Comparison of ENCODE assay signal across 15 mouse cellular contexts in genomic region chr6:39289721-39290120, GRCm38 (mm10).
DNase-seq lines count a peak whose midpoint lies in the region; ATAC-seq and TF ChIP-seq lines count a peak whose summit lies in the region.
"Had no signal": no experiment of that assay in that cellular context is flagged by ENCODE, and none has a peak within 500 bp of the region (broad histone marks: within the 10 kb centered on the region; RNA-seq: fewer than 3 reads in every experiment).

No protein-coding gene starts in this region.

- H3K27ac ChIP-seq in heart, embryonic 15.5 days, result peak overlapping the region; percentile 44
- peak overlapping the region; percentile 76; the same call in 1 of the 2 replicates for H3K27ac ChIP-seq in bone marrow, adult 2 months (ENCODE audit: control insufficient read depth, insufficient read depth, low read depth, low read length, poor library complexity)
- peak overlapping the region; percentile 29; the same call in 1 of the 2 replicates for H3K27ac ChIP-seq in limb, embryonic 12.5 days
- H3K27ac ChIP-seq in kidney, adult 2 months (ENCODE audit: insufficient read depth, low read depth, low read length), result no peak overlapping the region
- H3K27ac ChIP-seq: embryonic facial prominence, embryonic 12.5 days; hindbrain, embryonic 13.5 days; kidney, postnatal 0 days had no signal

- TF ChIP-seq POLR2A in bone marrow, adult 2 months (IDR thresholded peaks at IDR 0.05; ENCODE audit: borderline replicate concordance, control insufficient read depth, low read depth, low read length), result no peak
- no peak for TF ChIP-seq POLR2A in kidney, adult 2 months (IDR thresholded peaks at IDR 0.05; ENCODE audit: low read depth, low read length)

- no peak for DNase-seq in heart, postnatal 4 days
- DNase-seq in lung, postnatal 4 days, result peak; percentile 40 to 41
- no peak for DNase-seq in Muller cell, postnatal 12 days (ENCODE audit: inconsistent ontology term)
- no peak for DNase-seq in kidney, adult 2 months
- DNase-seq: adrenal gland, adult 2 months; cerebellum, adult 18-20 months; gastrocnemius, postnatal 25 days had no signal

- no peak overlapping the region for H3K9ac ChIP-seq in heart, embryonic 15.5 days
- no peak overlapping the region for H3K9ac ChIP-seq in limb, embryonic 12.5 days (replicated peaks)
- H3K9ac ChIP-seq: embryonic facial prominence, embryonic 12.5 days; hindbrain, embryonic 13.5 days had no signal

- H3K36me3 ChIP-seq in heart, embryonic 15.5 days, result no peaks in the 10 kb centered on the region; the same call in 1 of the 2 replicates
- H3K36me3 ChIP-seq in limb, embryonic 12.5 days, result no peaks in the 10 kb centered on the region; the same call in 1 of the 2 replicates
- H3K36me3 ChIP-seq in kidney, adult 2 months (ENCODE audit: control insufficient read depth, insufficient read depth, low read length), result no peaks in the 10 kb centered on the region
- H3K36me3 ChIP-seq: embryonic facial prominence, embryonic 12.5 days; hindbrain, embryonic 13.5 days had no signal

- no peaks in the 10 kb centered on the region for H3K27me3 ChIP-seq in heart, embryonic 15.5 days
- H3K27me3 ChIP-seq in limb, embryonic 12.5 days, result no peaks in the 10 kb centered on the region
- H3K27me3 ChIP-seq in kidney, adult 2 months (replicated peaks; ENCODE audit: control insufficient read depth, insufficient read depth, low read length), result no peaks in the 10 kb centered on the region
- H3K27me3 ChIP-seq: embryonic facial prominence, embryonic 12.5 days; hindbrain, embryonic 13.5 days had no signal

- no peak; the same call in 1 of the 2 replicates for ATAC-seq in heart, embryonic 15.5 days (replicated peaks; ENCODE audit: insufficient number of reproducible peaks, insufficient read depth, low FRiP score, low read depth)
- ATAC-seq in limb, embryonic 12.5 days (ENCODE audit: insufficient number of reproducible peaks, insufficient read depth, low FRiP score, low TSS enrichment, low read depth), result 0 out of 2 replicates have a peak, but pooled peaks have one; percentile 10
- ATAC-seq: intestine, embryonic 16.5 days had no signal

- no peaks in the 10 kb centered on the region for H3K9me3 ChIP-seq in heart, embryonic 15.5 days (replicated peaks)
- no peaks in the 10 kb centered on the region for H3K9me3 ChIP-seq in limb, embryonic 12.5 days
- H3K9me3 ChIP-seq: embryonic facial prominence, embryonic 12.5 days; hindbrain, embryonic 13.5 days had no signal

- peak overlapping the region; percentile 35 for H3K4me2 ChIP-seq in heart, embryonic 15.5 days
- no peak overlapping the region for H3K4me2 ChIP-seq in limb, embryonic 12.5 days
- H3K4me2 ChIP-seq: embryonic facial prominence, embryonic 12.5 days; hindbrain, embryonic 13.5 days had no signal

- no peak overlapping the region for H3K4me3 ChIP-seq in heart, embryonic 15.5 days
- H3K4me3 ChIP-seq in bone marrow, adult 2 months (replicated peaks; ENCODE audit: control insufficient read depth, low read depth, low read length), result no peak overlapping the region
- H3K4me3 ChIP-seq in limb, embryonic 12.5 days (replicated peaks), result no peak overlapping the region
- no peak overlapping the region for H3K4me3 ChIP-seq in kidney, adult 2 months (ENCODE audit: insufficient read depth, low read depth, low read length)
- H3K4me3 ChIP-seq: embryonic facial prominence, embryonic 12.5 days; hindbrain, embryonic 13.5 days; myocyte had no signal

- 24% methylated on average over 7 of the region's 7 CpGs for WGBS in heart, embryonic 15.5 days
- 32% methylated on average over 7 of the region's 7 CpGs for WGBS in bone marrow, adult 2 months
- 57% methylated on average over 7 of the region's 7 CpGs for WGBS in limb, embryonic 12.5 days
- 78% methylated on average over 7 of the region's 7 CpGs for WGBS in kidney, adult 2 months

- H3K4me1 ChIP-seq in heart, embryonic 15.5 days (replicated peaks), result peaks cover 23% of the 10 kb centered on the region
- peaks cover 6% of the 10 kb centered on the region for H3K4me1 ChIP-seq in bone marrow, adult 2 months (ENCODE audit: control insufficient read depth, insufficient read depth, low read length)
- H3K4me1 ChIP-seq in limb, embryonic 12.5 days (replicated peaks), result peaks cover 32% of the 10 kb centered on the region
- H3K4me1 ChIP-seq in kidney, adult 2 months (ENCODE audit: control insufficient read depth, insufficient read depth, low read length), result peaks cover 10% of the 10 kb centered on the region; the same call in 1 of the 2 replicates

- no peak for TF ChIP-seq CTCF in bone marrow, adult 2 months (IDR thresholded peaks at IDR 0.05; ENCODE audit: control insufficient read depth, insufficient read depth, low read length)
- TF ChIP-seq CTCF in kidney, adult 2 months (conservative IDR thresholded peaks at IDR 0.05; ENCODE audit: insufficient read depth, insufficient read length, low read depth, low read length), result no peak

Comparison
In these comparisons a context has a peak if more than half of its experiments do, and no peak if none do; other contexts are left out.
1. DNase-seq: peak in lung, postnatal 4 days (2 of 2); none in heart, postnatal 4 days (single experiment), Muller cell, postnatal 12 days (single experiment) and kidney, adult 2 months (single experiment).